Mouse (Mus musculus) spleen, adult 2 months (tissue): ENCODE measurements around the gene Cacul1.

Experiments used
- CTCF ChIP-seq: fragments of 200-500 bp; IDR thresholded peaks from 2 replicates; pipeline ENCODE4 v1.5.1; 2011; ENCODE audit warnings: mild to moderate bottlenecking, inconsistent platforms; ENCODE audit not compliant: insufficient read depth, insufficient read length, insufficient replicate concordance; ENCODE audit errors: extremely low read depth
- POLR2A ChIP-seq: fragments of 200-500 bp; IDR thresholded peaks from 2 replicates; pipeline ENCODE4 v1.6.1; 2011; ENCODE audit warnings: low read depth, low read length, inconsistent platforms

GRCm38 (mm10) chr19:60611525-60612215 lies 30.8 kb upstream of the Cacul1 start:
- TF ChIP-seq POLR2A (no peak), CTCF (peak; percentile 55; the same call in 1 of the 2 replicates)
